In the genomic region with DNA sequence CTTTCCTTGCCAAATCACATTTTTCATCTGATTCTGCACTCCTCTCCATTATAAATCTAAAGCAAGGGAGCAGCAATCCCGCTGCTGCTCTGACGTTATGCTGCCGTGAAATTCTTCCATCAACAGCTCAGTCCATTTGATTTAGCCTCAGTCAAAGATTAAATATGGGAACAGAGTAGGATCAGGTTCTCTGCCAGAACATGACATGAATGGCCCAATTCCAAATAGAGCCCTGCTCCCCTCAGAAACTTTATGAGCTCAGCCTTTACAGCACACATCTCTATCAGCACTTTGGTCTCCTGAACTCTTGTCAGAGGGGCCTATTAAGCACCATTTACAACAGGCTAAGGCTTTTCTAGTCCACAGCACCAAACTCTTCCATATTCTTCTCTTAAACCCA, we compare ENCODE assay signal across 29 mouse cellular contexts.
DNase-seq lines count a peak whose midpoint lies in the region; ATAC-seq and TF ChIP-seq lines count a peak whose summit lies in the region.
"Had no signal": no experiment of that assay in that cellular context is flagged by ENCODE, and none has a peak within 500 bp of the region (broad histone marks: within the 10 kb centered on the region; RNA-seq: fewer than 3 reads in every experiment).

No protein-coding gene starts in this region.

- TF ChIP-seq POLR2A in limb, embryonic 14.5 days (IDR thresholded peaks at IDR 0.05; ENCODE audit: borderline replicate concordance, extremely low read depth, insufficient read depth, insufficient read length) = no peak

- no peaks in the 10 kb centered on the region for H3K27me3 ChIP-seq in embryonic facial prominence, embryonic 14.5 days (replicated peaks; ENCODE audit: control insufficient read depth, insufficient read depth, low read length)
- no peaks in the 10 kb centered on the region for H3K27me3 ChIP-seq in embryonic facial prominence, embryonic 10.5 days (replicated peaks; ENCODE audit: low read depth, poor library complexity, severe bottlenecking)
- no peaks in the 10 kb centered on the region for H3K27me3 ChIP-seq in kidney, embryonic 14.5 days (ENCODE audit: control insufficient read depth, insufficient read depth, low read length)
- H3K27me3 ChIP-seq in limb, embryonic 13.5 days = no peaks in the 10 kb centered on the region
- no peaks in the 10 kb centered on the region for H3K27me3 ChIP-seq in limb, embryonic 10.5 days (ENCODE audit: low read depth, poor library complexity, severe bottlenecking)
- no peaks in the 10 kb centered on the region for H3K27me3 ChIP-seq in limb, embryonic 14.5 days (ENCODE audit: control insufficient read depth, insufficient read depth, low read length)
- H3K27me3 ChIP-seq: CH12.LX; embryonic facial prominence, embryonic 12.5 days; embryonic facial prominence, embryonic 15.5 days; forebrain, embryonic 12.5 days; Patski had no signal

- H3K9ac ChIP-seq in embryonic facial prominence, embryonic 14.5 days (ENCODE audit: low read depth, low read length) = no peak overlapping the region
- H3K9ac ChIP-seq in kidney, embryonic 14.5 days (ENCODE audit: low read depth, low read length) = no peak overlapping the region
- no peak overlapping the region for H3K9ac ChIP-seq in limb, embryonic 13.5 days
- no peak overlapping the region for H3K9ac ChIP-seq in limb, embryonic 14.5 days (ENCODE audit: low read depth, low read length, severe bottlenecking)
- H3K9ac ChIP-seq: embryonic facial prominence, embryonic 12.5 days; embryonic facial prominence, embryonic 15.5 days; forebrain, embryonic 12.5 days had no signal

- WGBS in embryonic facial prominence, embryonic 14.5 days = 38% methylated on average over 3 of the region's 3 CpGs
- 88% methylated on average over 3 of the region's 3 CpGs for WGBS in embryonic facial prominence, embryonic 10.5 days
- 42% methylated on average over 3 of the region's 3 CpGs for WGBS in kidney, embryonic 14.5 days
- 36% methylated on average over 3 of the region's 3 CpGs for WGBS in limb, embryonic 13.5 days
- 81% methylated on average over 3 of the region's 3 CpGs for WGBS in limb, embryonic 10.5 days
- 38% methylated on average over 3 of the region's 3 CpGs for WGBS in limb, embryonic 14.5 days

- no peaks in the 10 kb centered on the region for H3K9me3 ChIP-seq in embryonic facial prominence, embryonic 14.5 days (ENCODE audit: control insufficient read depth, low read length)
- no peaks in the 10 kb centered on the region for H3K9me3 ChIP-seq in embryonic facial prominence, embryonic 10.5 days
- no peaks in the 10 kb centered on the region for H3K9me3 ChIP-seq in kidney, embryonic 14.5 days (ENCODE audit: control insufficient read depth, low read length)
- H3K9me3 ChIP-seq in limb, embryonic 13.5 days = no peaks in the 10 kb centered on the region
- H3K9me3 ChIP-seq in limb, embryonic 10.5 days (replicated peaks) = no peaks in the 10 kb centered on the region
- H3K9me3 ChIP-seq in limb, embryonic 14.5 days (ENCODE audit: control insufficient read depth, low read length) = no peaks in the 10 kb centered on the region
- H3K9me3 ChIP-seq: embryonic facial prominence, embryonic 12.5 days; embryonic facial prominence, embryonic 15.5 days; forebrain, embryonic 10.5 days; forebrain, embryonic 12.5 days had no signal

- no peaks in the 10 kb centered on the region for H3K4me1 ChIP-seq in embryonic facial prominence, embryonic 14.5 days (ENCODE audit: control insufficient read depth, insufficient read depth, low read length)
- no peaks in the 10 kb centered on the region for H3K4me1 ChIP-seq in embryonic facial prominence, embryonic 10.5 days
- no peaks in the 10 kb centered on the region for H3K4me1 ChIP-seq in kidney, embryonic 14.5 days (ENCODE audit: control insufficient read depth, insufficient read depth, low read length)
- H3K4me1 ChIP-seq in limb, embryonic 13.5 days = peaks cover 7% of the 10 kb centered on the region
- no peaks in the 10 kb centered on the region for H3K4me1 ChIP-seq in limb, embryonic 10.5 days
- no peaks in the 10 kb centered on the region for H3K4me1 ChIP-seq in limb, embryonic 14.5 days (ENCODE audit: control insufficient read depth, insufficient read depth, low read length)
- H3K4me1 ChIP-seq: embryonic facial prominence, embryonic 12.5 days; embryonic facial prominence, embryonic 15.5 days; forebrain, embryonic 10.5 days; forebrain, embryonic 12.5 days had no signal

- no peak overlapping the region for H3K4me3 ChIP-seq in embryonic facial prominence, embryonic 14.5 days (ENCODE audit: low read depth, low read length)
- H3K4me3 ChIP-seq in embryonic facial prominence, embryonic 10.5 days = no peak overlapping the region
- no peak overlapping the region for H3K4me3 ChIP-seq in kidney, embryonic 14.5 days (ENCODE audit: low read length)
- H3K4me3 ChIP-seq in limb, embryonic 13.5 days = no peak overlapping the region
- no peak overlapping the region for H3K4me3 ChIP-seq in limb, embryonic 10.5 days
- H3K4me3 ChIP-seq in limb, embryonic 14.5 days (replicated peaks; ENCODE audit: low read length) = no peak overlapping the region
- H3K4me3 ChIP-seq: embryonic facial prominence, embryonic 12.5 days; embryonic facial prominence, embryonic 15.5 days; erythroblast, embryonic 14.5 days; forebrain, embryonic 10.5 days; forebrain, embryonic 12.5 days had no signal

- DNase-seq in embryonic facial prominence, embryonic 14.5 days (ENCODE audit: low spot score) = peak; percentile 44
- no peak for DNase-seq in embryonic facial prominence, embryonic 10.5 days (ENCODE audit: low spot score)
- DNase-seq in kidney, postnatal 10 days = no peak
- no peak for DNase-seq in limb, embryonic 10.5 days (ENCODE audit: low spot score)
- DNase-seq in limb, embryonic 14.5 days (ENCODE audit: low spot score) = peak; percentile 77
- DNase-seq: adrenal gland, adult 2 months; adrenal gland, postnatal 10 days; adrenal gland, postnatal 25 days; B cell, adult 2 months; cerebellum, adult 11 months; cerebellum, adult 18-20 months; cerebellum, adult 8-10 months; cerebellum, adult 9-11 months; cerebellum, postnatal 14 days; cerebellum, postnatal 36 days; embryo, embryonic 11 days had no signal

- no peak overlapping the region for H3K27ac ChIP-seq in embryonic facial prominence, embryonic 14.5 days (replicated peaks; ENCODE audit: low read depth, low read length)
- H3K27ac ChIP-seq in embryonic facial prominence, embryonic 10.5 days (replicated peaks) = no peak overlapping the region
- no peak overlapping the region for H3K27ac ChIP-seq in kidney, embryonic 14.5 days (ENCODE audit: low read depth, low read length)
- no peak overlapping the region for H3K27ac ChIP-seq in limb, embryonic 13.5 days
- no peak overlapping the region for H3K27ac ChIP-seq in limb, embryonic 10.5 days
- H3K27ac ChIP-seq in limb, embryonic 14.5 days (replicated peaks; ENCODE audit: low read depth, low read length) = no peak overlapping the region
- H3K27ac ChIP-seq: embryonic facial prominence, embryonic 12.5 days; embryonic facial prominence, embryonic 15.5 days; forebrain, embryonic 10.5 days; forebrain, embryonic 12.5 days had no signal

- no peak overlapping the region for H3K4me2 ChIP-seq in embryonic facial prominence, embryonic 14.5 days (ENCODE audit: low read depth, low read length)
- no peak overlapping the region for H3K4me2 ChIP-seq in kidney, embryonic 14.5 days (replicated peaks; ENCODE audit: low read depth, low read length)
- H3K4me2 ChIP-seq in limb, embryonic 13.5 days (replicated peaks) = no peak overlapping the region
- no peak overlapping the region for H3K4me2 ChIP-seq in limb, embryonic 14.5 days (replicated peaks; ENCODE audit: low read depth, low read length, severe bottlenecking)
- H3K4me2 ChIP-seq: embryonic facial prominence, embryonic 12.5 days; embryonic facial prominence, embryonic 15.5 days; forebrain, embryonic 12.5 days had no signal

- ATAC-seq in embryonic facial prominence, embryonic 14.5 days (ENCODE audit: low read depth) = no peak
- peak; percentile 32; the same call in 1 of the 2 replicates for ATAC-seq in kidney, embryonic 14.5 days (ENCODE audit: low FRiP score, low TSS enrichment)
- peak; percentile 54; the same call in 1 of the 2 replicates for ATAC-seq in limb, embryonic 13.5 days (ENCODE audit: low FRiP score, low read depth)
- no peak for ATAC-seq in limb, embryonic 14.5 days (ENCODE audit: low FRiP score, low read depth)
- ATAC-seq: CD4-positive, CD25-positive, alpha-beta regulatory T cell, adult 4 months; forebrain, embryonic 14.5 days; forebrain, embryonic 16.5 days; Patski had no signal

- H3K36me3 ChIP-seq in embryonic facial prominence, embryonic 14.5 days (ENCODE audit: control insufficient read depth, insufficient read depth, low read length) = no peaks in the 10 kb centered on the region
- H3K36me3 ChIP-seq in embryonic facial prominence, embryonic 10.5 days (replicated peaks) = no peaks in the 10 kb centered on the region
- H3K36me3 ChIP-seq in kidney, embryonic 14.5 days (ENCODE audit: control insufficient read depth, insufficient read depth, low read length) = no peaks in the 10 kb centered on the region
- no peaks in the 10 kb centered on the region for H3K36me3 ChIP-seq in limb, embryonic 13.5 days
- H3K36me3 ChIP-seq in limb, embryonic 10.5 days = no peaks in the 10 kb centered on the region
- H3K36me3 ChIP-seq in limb, embryonic 14.5 days (ENCODE audit: control insufficient read depth, insufficient read depth, low read length) = no peaks in the 10 kb centered on the region
- H3K36me3 ChIP-seq: embryonic facial prominence, embryonic 12.5 days; embryonic facial prominence, embryonic 15.5 days; forebrain, embryonic 10.5 days; forebrain, embryonic 12.5 days; G1E had no signal

Comparison
In these comparisons a context has a peak if more than half of its experiments do, and no peak if none do; other contexts are left out.
1. ATAC-seq: peak in kidney, embryonic 14.5 days (single experiment) and limb, embryonic 13.5 days (single experiment); none in embryonic facial prominence, embryonic 14.5 days (single experiment) and limb, embryonic 14.5 days (single experiment).
2. DNase-seq: peak in embryonic facial prominence, embryonic 14.5 days (single experiment) and limb, embryonic 14.5 days (single experiment); none in embryonic facial prominence, embryonic 10.5 days (single experiment), kidney, postnatal 10 days (single experiment) and limb, embryonic 10.5 days (single experiment).